Mouse (Mus musculus): ENCODE measurements around the gene Ncln.
A peak's percentile ranks its signal among the peaks of the same experiment; 100 is the strongest.

DNA sequence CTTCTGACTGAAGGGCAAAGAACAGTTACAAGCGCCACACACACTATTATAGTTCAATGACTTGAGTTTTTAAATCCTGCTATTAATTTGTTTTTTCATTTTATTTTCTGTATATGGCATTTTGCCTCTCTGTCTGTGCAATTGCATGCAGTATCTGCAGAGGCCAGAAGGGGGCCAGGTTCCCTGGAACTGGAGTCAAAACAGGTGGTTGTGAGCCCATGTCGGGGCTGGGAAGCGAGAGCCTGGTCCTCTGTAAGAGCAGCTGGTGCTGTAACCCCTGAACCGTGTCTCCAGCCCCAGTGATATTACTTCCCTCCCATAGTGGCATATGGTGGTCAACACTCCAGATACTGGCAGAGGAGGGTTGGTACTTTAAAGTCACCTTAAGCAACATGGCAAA lies 22.4 kb upstream of the Ncln start:
- TF ChIP-seq CTCF (IDR thresholded peaks at IDR 0.05; ENCODE audit: low read depth, low read length) (peak; percentile 56), TAL1 (conservative IDR thresholded peaks at IDR 0.05; ENCODE audit: low read depth, low read length) (no peak)
